9 mouse cellular contexts compared by ENCODE assay signal in genomic region chr14:16554643-16555459, GRCm38 (mm10).
DNase-seq lines count a peak whose midpoint lies in the region; ATAC-seq lines count a peak whose summit lies in the region.
"Had no signal": no experiment of that assay in that cellular context is flagged by ENCODE, and none has a peak within 500 bp of the region (broad histone marks: within the 10 kb centered on the region; RNA-seq: fewer than 3 reads in every experiment).

No protein-coding gene starts in this region.

- H3K9ac ChIP-seq in lung, embryonic 16.5 days (ENCODE audit: low read length): peak overlapping the region; percentile 30; the same call in 1 of the 2 replicates
- H3K9ac ChIP-seq in kidney, embryonic 14.5 days (ENCODE audit: low read depth, low read length): peak overlapping the region; percentile 34; the same call in 1 of the 2 replicates
- H3K9ac ChIP-seq in neural tube, embryonic 13.5 days: peak overlapping the region; percentile 27; the same call in 1 of the 2 replicates
- H3K9ac ChIP-seq in liver, embryonic 12.5 days: no peak overlapping the region
- H3K9ac ChIP-seq: liver, embryonic 13.5 days had no signal

- peak; percentile 65 for ATAC-seq in lung, embryonic 16.5 days (ENCODE audit: low read depth)
- peak; percentile 66; the same call in 1 of the 2 replicates for ATAC-seq in kidney, embryonic 14.5 days (ENCODE audit: low FRiP score, low TSS enrichment)
- no peak for ATAC-seq in neural tube, embryonic 13.5 days (ENCODE audit: low read depth)
- no peak for ATAC-seq in liver, embryonic 12.5 days

- H3K36me3 ChIP-seq in lung, embryonic 16.5 days (ENCODE audit: control insufficient read depth, insufficient read depth, low read length): no peaks in the 10 kb centered on the region
- peaks cover 4% of the 10 kb centered on the region; the same call in 1 of the 2 replicates for H3K36me3 ChIP-seq in kidney, embryonic 14.5 days (ENCODE audit: control insufficient read depth, insufficient read depth, low read length)
- no peaks in the 10 kb centered on the region for H3K36me3 ChIP-seq in neural tube, embryonic 13.5 days
- no peaks in the 10 kb centered on the region for H3K36me3 ChIP-seq in liver, embryonic 12.5 days
- H3K36me3 ChIP-seq: liver, embryonic 13.5 days had no signal

- no peaks in the 10 kb centered on the region for H3K27me3 ChIP-seq in lung, embryonic 16.5 days (ENCODE audit: control insufficient read depth, insufficient read depth, low read depth, low read length)
- no peaks in the 10 kb centered on the region for H3K27me3 ChIP-seq in kidney, embryonic 14.5 days (ENCODE audit: control insufficient read depth, insufficient read depth, low read length)
- H3K27me3 ChIP-seq in neural tube, embryonic 13.5 days: no peaks in the 10 kb centered on the region
- no peaks in the 10 kb centered on the region for H3K27me3 ChIP-seq in liver, embryonic 12.5 days (replicated peaks)
- H3K27me3 ChIP-seq: liver, embryonic 13.5 days had no signal

- H3K9me3 ChIP-seq in lung, embryonic 16.5 days (ENCODE audit: control insufficient read depth, low read length): no peaks in the 10 kb centered on the region
- H3K9me3 ChIP-seq in kidney, embryonic 14.5 days (ENCODE audit: control insufficient read depth, low read length): no peaks in the 10 kb centered on the region
- H3K9me3 ChIP-seq in neural tube, embryonic 13.5 days: no peaks in the 10 kb centered on the region
- H3K9me3 ChIP-seq in liver, embryonic 12.5 days (replicated peaks): no peaks in the 10 kb centered on the region
- H3K9me3 ChIP-seq: liver, embryonic 13.5 days had no signal

- H3K4me2 ChIP-seq in lung, embryonic 16.5 days (ENCODE audit: low read depth, low read length): no peak overlapping the region
- H3K4me2 ChIP-seq in kidney, embryonic 14.5 days (replicated peaks; ENCODE audit: low read depth, low read length): peak overlapping the region; percentile 10; the same call in 1 of the 2 replicates
- no peak overlapping the region for H3K4me2 ChIP-seq in neural tube, embryonic 13.5 days
- no peak overlapping the region for H3K4me2 ChIP-seq in liver, embryonic 12.5 days
- H3K4me2 ChIP-seq: liver, embryonic 13.5 days had no signal

- H3K4me1 ChIP-seq in lung, embryonic 16.5 days (replicated peaks; ENCODE audit: control insufficient read depth, insufficient read depth, low read length): peaks cover 23% of the 10 kb centered on the region
- H3K4me1 ChIP-seq in kidney, embryonic 14.5 days (ENCODE audit: control insufficient read depth, insufficient read depth, low read length): peaks cover 27% of the 10 kb centered on the region
- H3K4me1 ChIP-seq in neural tube, embryonic 13.5 days (replicated peaks): peaks cover 40% of the 10 kb centered on the region
- H3K4me1 ChIP-seq in liver, embryonic 12.5 days: peaks cover 9% of the 10 kb centered on the region; the same call in 1 of the 2 replicates

- H3K27ac ChIP-seq in lung, embryonic 16.5 days (ENCODE audit: low read length): peak overlapping the region; percentile 76
- peak overlapping the region; percentile 85 for H3K27ac ChIP-seq in kidney, embryonic 14.5 days (ENCODE audit: low read depth, low read length)
- peak overlapping the region; percentile 59 for H3K27ac ChIP-seq in neural tube, embryonic 13.5 days (replicated peaks)
- no peak overlapping the region for H3K27ac ChIP-seq in liver, embryonic 12.5 days
- H3K27ac ChIP-seq: liver, embryonic 13.5 days had no signal

- no peak overlapping the region for H3K4me3 ChIP-seq in lung, embryonic 16.5 days (ENCODE audit: low read length)
- no peak overlapping the region for H3K4me3 ChIP-seq in kidney, embryonic 14.5 days (ENCODE audit: low read length)
- H3K4me3 ChIP-seq in neural tube, embryonic 13.5 days: no peak overlapping the region
- H3K4me3 ChIP-seq in liver, embryonic 12.5 days: no peak overlapping the region
- H3K4me3 ChIP-seq: liver, embryonic 13.5 days had no signal

- DNase-seq in lung, postnatal 14 days: no peak
- DNase-seq in heart, adult 9 months (ENCODE audit: low spot score in 2 of 2): peak; percentile 66 to 68
- DNase-seq in cerebellum, adult 8-10 months: no peak
- DNase-seq in left cerebral cortex, adult 8-10 months (ENCODE audit: low spot score in 2 of 2): no peak
- DNase-seq: liver, embryonic 13.5 days had no signal

- WGBS in lung, embryonic 16.5 days: 29% methylated on average over 12 of the region's 12 CpGs
- WGBS in kidney, embryonic 14.5 days: 23% methylated on average over 12 of the region's 12 CpGs
- 53% methylated on average over 12 of the region's 12 CpGs for WGBS in neural tube, embryonic 13.5 days
- WGBS in liver, embryonic 12.5 days (ENCODE audit: insufficient replicate concordance): 46% methylated on average over 12 of the region's 12 CpGs

Comparison
In these comparisons a context has a peak if more than half of its experiments do, and no peak if none do; other contexts are left out.
1. ATAC-seq: peak in lung, embryonic 16.5 days (single experiment) and kidney, embryonic 14.5 days (single experiment); none in neural tube, embryonic 13.5 days (single experiment) and liver, embryonic 12.5 days (single experiment).
2. DNase-seq: peak in heart, adult 9 months (2 of 2); none in lung, postnatal 14 days (single experiment), cerebellum, adult 8-10 months (single experiment) and left cerebral cortex, adult 8-10 months (0 of 2).